Mouse (Mus musculus): ENCODE results near the gene Coro7. TPM values are rescaled to one million over a fixed set of nuclear protein-coding genes. Genes with fewer than 3 reads are reported as not detected.

Gene Coro7
- polyA plus RNA-seq, 1 experiment from 2014 or later, result 33.5 TPM

- 75% methylated on average over 11 of the region's 11 CpGs for WGBS
- Histone ChIP-seq H3K9ac (no peak overlapping the region), H3K4me3 (no peak overlapping the region), H3K27ac (replicated peaks) (0 out of 2 replicates have a peak overlapping the region, but pooled peaks have one; percentile 28), H3K4me2 (no peak overlapping the region), H3K36me3 (peaks cover 18% of the 10 kb centered on the region), H3K9me3 (no peaks in the 10 kb centered on the region), H3K4me1 (replicated peaks) (peaks cover 72% of the 10 kb centered on the region), H3K27me3 (no peaks in the 10 kb centered on the region)
- ATAC-seq (ENCODE audit: low read depth), result peak; percentile 30; the same call in 1 of the 2 replicates
These were observed 35.7 kb downstream of the Coro7 start for GRCm38 (mm10) chr16:4643670-4644419.

- Histone ChIP-seq H3K9ac (no peak overlapping the region), H3K27ac (replicated peaks) (peak overlapping the region; percentile 62; the same call in 1 of the 2 replicates), H3K4me1 (replicated peaks) (peaks cover 72% of the 10 kb centered on the region), H3K36me3 (0 out of 2 replicates have a peak, but pooled peaks cover 11% of the 10 kb centered on the region), H3K27me3 (no peaks in the 10 kb centered on the region), H3K9me3 (no peaks in the 10 kb centered on the region), H3K4me2 (peak overlapping the region; percentile 36), H3K4me3 (no peak overlapping the region)
- 93% methylated on average over 6 of the region's 6 CpGs for WGBS
- ATAC-seq (ENCODE audit: low read depth), result no peak
These were observed 36.6 kb downstream of the Coro7 start for GRCm38 (mm10) chr16:4642937-4643336.

GRCm38 (mm10) chr16:4642190-4642589 lies 37.4 kb downstream of the Coro7 start:
- Histone ChIP-seq H3K9me3 (no peaks in the 10 kb centered on the region), H3K4me3 (no peak overlapping the region), H3K27me3 (no peaks in the 10 kb centered on the region), H3K9ac (no peak overlapping the region), H3K36me3 (0 out of 2 replicates have a peak, but pooled peaks cover 11% of the 10 kb centered on the region), H3K27ac (replicated peaks) (peak overlapping the region; percentile 62), H3K4me2 (peak overlapping the region; percentile 36), H3K4me1 (replicated peaks) (peaks cover 64% of the 10 kb centered on the region)
- no peak for ATAC-seq (ENCODE audit: low read depth)
- WGBS, result 43% methylated on average over 13 of the region's 13 CpGs

GRCm38 (mm10) chr16:4641119-4641838 lies 38.3 kb downstream of the Coro7 start:
- WGBS, result 43% methylated on average over 3 of the region's 3 CpGs
- peak overlapping the region; percentile 56 for H3K4me3 ChIP-seq
- 0 out of 2 replicates have a peak overlapping the region, but pooled peaks have one; percentile 75 for H3K9ac ChIP-seq
- H3K9me3 ChIP-seq, result no peaks in the 10 kb centered on the region
- peak overlapping the region; percentile 78 for H3K4me2 ChIP-seq
- H3K27ac ChIP-seq (replicated peaks), result no peak overlapping the region
- H3K36me3 ChIP-seq, result 0 out of 2 replicates have a peak, but pooled peaks cover 6% of the 10 kb centered on the region
- H3K27me3 ChIP-seq, result no peaks in the 10 kb centered on the region
- H3K4me1 ChIP-seq (replicated peaks), result peaks cover 55% of the 10 kb centered on the region
- ATAC-seq (ENCODE audit: low read depth), result no peak

GRCm38 (mm10) chr16:4640267-4641005 lies 39.1 kb downstream of the Coro7 start:
- Histone ChIP-seq H3K9ac (peak overlapping the region; percentile 75), H3K27me3 (no peaks in the 10 kb centered on the region), H3K4me2 (peak overlapping the region; percentile 78), H3K4me3 (peak overlapping the region; percentile 56), H3K4me1 (replicated peaks) (peaks cover 53% of the 10 kb centered on the region), H3K9me3 (no peaks in the 10 kb centered on the region), H3K36me3 (0 out of 2 replicates have a peak, but pooled peaks cover 6% of the 10 kb centered on the region), H3K27ac (replicated peaks) (peak overlapping the region; percentile 77)
- ATAC-seq (ENCODE audit: low read depth), result peak; percentile 12; the same call in 1 of the 2 replicates
- 6% methylated on average over 17 of the region's 17 CpGs for WGBS

GRCm38 (mm10) chr16:4639831-4640237 lies 39.7 kb downstream of the Coro7 start, which contains the start of the genes Vasn and Dnaja3:
Gene Vasn (plus strand): TSS chr16:4639941.
Gene Dnaja3 (plus strand): TSS chr16:4639989.
- H3K4me1 ChIP-seq (replicated peaks), result peaks cover 53% of the 10 kb centered on the region

GRCm38 (mm10) chr16:4638891-4639390 lies 40.6 kb downstream of the Coro7 start:
- Histone ChIP-seq H3K36me3 (0 out of 2 replicates have a peak, but pooled peaks cover 8% of the 10 kb centered on the region), H3K4me3 (no peak overlapping the region), H3K4me1 (replicated peaks) (peaks cover 44% of the 10 kb centered on the region), H3K9me3 (no peaks in the 10 kb centered on the region), H3K4me2 (no peak overlapping the region), H3K27ac (replicated peaks) (no peak overlapping the region), H3K9ac (no peak overlapping the region), H3K27me3 (no peaks in the 10 kb centered on the region)
- no peak for ATAC-seq (ENCODE audit: low read depth)
- WGBS, result 91% methylated on average over 3 of the region's 3 CpGs

More at GRCm38 (mm10) chr16:4639831-4640237, 39.7 kb downstream of the Coro7 start, which contains the start of the genes Vasn and Dnaja3:
- Histone ChIP-seq H3K4me2 (peak within 1 kb of the TSS; percentile 78), H3K27me3 (no peaks in the 10 kb centered on the region), H3K36me3 (0 out of 2 replicates have a peak, but pooled peaks cover 6% of the 10 kb centered on the region), H3K4me3 (peak within 1 kb of the TSS; percentile 56), H3K27ac (replicated peaks) (peak within 1 kb of the TSS; percentile 77), H3K9ac (peak within 1 kb of the TSS; percentile 75), H3K9me3 (no peaks in the 10 kb centered on the region)
- under 1% methylated on average over 22 of the region's 22 CpGs for WGBS
- peak; percentile 92 for ATAC-seq (ENCODE audit: low read depth)

- WGBS, result 71% methylated on average over 4 of the region's 4 CpGs
- no peaks in the 10 kb centered on the region for H3K27me3 ChIP-seq
- peaks cover 29% of the 10 kb centered on the region for H3K36me3 ChIP-seq
- no peak overlapping the region for H3K27ac ChIP-seq (replicated peaks)
- H3K9ac ChIP-seq, result no peak overlapping the region
- peaks cover 14% of the 10 kb centered on the region for H3K4me1 ChIP-seq (replicated peaks)
- H3K4me3 ChIP-seq, result no peak overlapping the region
- no peak for ATAC-seq (ENCODE audit: low read depth)
- no peak overlapping the region for H3K4me2 ChIP-seq
- no peaks in the 10 kb centered on the region for H3K9me3 ChIP-seq
These were observed 43.8 kb downstream of the Coro7 start for GRCm38 (mm10) chr16:4635760-4636159.

GRCm38 (mm10) chr16:4634681-4635080 lies 44.9 kb downstream of the Coro7 start:
- WGBS, result 93% methylated on average over 9 of the region's 9 CpGs
- Histone ChIP-seq H3K4me3 (no peak overlapping the region), H3K36me3 (peaks cover 29% of the 10 kb centered on the region), H3K4me2 (no peak overlapping the region), H3K9me3 (no peaks in the 10 kb centered on the region), H3K4me1 (replicated peaks) (peaks cover 3% of the 10 kb centered on the region), H3K27ac (replicated peaks) (no peak overlapping the region), H3K9ac (no peak overlapping the region), H3K27me3 (no peaks in the 10 kb centered on the region)
- ATAC-seq (ENCODE audit: low read depth), result no peak

GRCm38 (mm10) chr16:4633661-4634060 lies 45.9 kb downstream of the Coro7 start:
- Histone ChIP-seq H3K9ac (no peak overlapping the region), H3K27me3 (no peaks in the 10 kb centered on the region), H3K4me1 (replicated peaks) (no peaks in the 10 kb centered on the region), H3K9me3 (no peaks in the 10 kb centered on the region), H3K36me3 (peaks cover 29% of the 10 kb centered on the region), H3K4me3 (no peak overlapping the region), H3K4me2 (no peak overlapping the region), H3K27ac (replicated peaks) (no peak overlapping the region)
- WGBS, result 83% methylated on average over 3 of the region's 3 CpGs
- no peak for ATAC-seq (ENCODE audit: low read depth)

GRCm38 (mm10) chr16:4632050-4632449 lies 47.5 kb downstream of the Coro7 start:
- Histone ChIP-seq H3K27ac (replicated peaks) (no peak overlapping the region), H3K4me3 (no peak overlapping the region), H3K4me2 (no peak overlapping the region), H3K36me3 (peaks cover 44% of the 10 kb centered on the region), H3K9ac (no peak overlapping the region), H3K9me3 (no peaks in the 10 kb centered on the region), H3K27me3 (no peaks in the 10 kb centered on the region), H3K4me1 (replicated peaks) (no peaks in the 10 kb centered on the region)
- ATAC-seq (ENCODE audit: low read depth), result no peak
- 55% methylated on average over 7 of the region's 7 CpGs for WGBS

Measured in neural tube, embryonic 13.5 days (tissue).